Mouse (Mus musculus) liver, postnatal 0 days (tissue): ENCODE data around the gene Med12l. TPM values are rescaled to one million over a fixed set of nuclear protein-coding genes. Genes with fewer than 3 reads are reported as not detected.
"Not testable (repeated sequence)": the region's sequence is repeated elsewhere in the genome, so short reads cannot be mapped to it uniquely, and the experiment has no call there.

ENCODE experiments used
- ATAC-seq: fragments of 200-750 bp; cut with Nextera tagmentation; 2 replicates; pipeline ENCODE4 v1.8.0; 2017; ENCODE audit warnings: mild to moderate bottlenecking, moderate library complexity
- DNase-seq: peaks from one replicate; pipeline ENCODE4 v3.0.0-alpha.2; 2016
- H3K27ac ChIP-seq: fragments of 300-500 bp; sonication (generic); 2 replicates; pipeline ENCODE4 v1.5.1; 2014; ENCODE audit warnings: antibody characterized with exemption, moderate library complexity, mild to moderate bottlenecking, low read depth
- H3K27me3 ChIP-seq: fragments of 300-500 bp; sonication (generic); 2 replicates; pipeline ENCODE4 v1.6.1; 2014; ENCODE audit warnings: low read length, control low read depth, mixed read lengths; ENCODE audit not compliant: insufficient read depth
- H3K36me3 ChIP-seq: fragments of 300-500 bp; sonication (generic); replicated peaks from 2 replicates; pipeline ENCODE4 v1.6.1; 2014; ENCODE audit warnings: mild to moderate bottlenecking, control low read depth, low read length, moderate library complexity, mixed read lengths; ENCODE audit not compliant: insufficient read depth
- H3K4me1 ChIP-seq: fragments of 300-500 bp; sonication (generic); 2 replicates; pipeline ENCODE4 v1.6.1; 2014; ENCODE audit warnings: antibody characterized with exemption, mild to moderate bottlenecking, control low read depth; ENCODE audit not compliant: insufficient read depth
- H3K4me2 ChIP-seq: fragments of 300-500 bp; sonication (generic); 2 replicates; pipeline ENCODE4 v1.6.1; 2014; ENCODE audit warnings: low read depth, mild to moderate bottlenecking, low read length, moderate library complexity, mixed read lengths
- H3K4me3 ChIP-seq: fragments of 300-500 bp; sonication (generic); 2 replicates; pipeline ENCODE4 v1.5.1; 2014; ENCODE audit warnings: low read depth, low read length
- H3K9ac ChIP-seq: fragments of 300-500 bp; sonication (generic); replicated peaks from 2 replicates; pipeline ENCODE4 v1.6.1; 2014; ENCODE audit warnings: mild to moderate bottlenecking, moderate library complexity
- H3K9me3 ChIP-seq: fragments of 300-500 bp; sonication (generic); 2 replicates; pipeline ENCODE4 v1.6.1; 2016; ENCODE audit warnings: mild to moderate bottlenecking, control low read depth, low read length, mixed read lengths
- CTCF ChIP-seq: sonication (generic); IDR thresholded peaks from 2 replicates; pipeline ENCODE4 v1.5.1; 2016; ENCODE audit warnings: antibody characterized with exemption, low read depth
- EP300 ChIP-seq: IDR thresholded peaks from 2 replicates; pipeline ENCODE4 v1.6.1; 2016; ENCODE audit warnings: antibody characterized with exemption, low read depth, mild to moderate bottlenecking
- WGBS: fragments of 180-500 bp; shearing (Covaris S2); extraction: QIAGEN DNeasy Blood & Tissue Kit; methylation state at CpG from one replicate; pipeline ENCODE4 v1.1.7; 2014; ENCODE audit not compliant: insufficient replicate concordance; 5-methylcytosine and 5-hydroxymethylcytosine counted together
- polyA plus RNA-seq: library from polyadenylated mRNA; unstranded; fragments of >200 nt; fragmentation: Nextera tagmentation; extraction: Ambion mirVana; gene quantifications from 2 replicates; pipeline ENCODE4 v1.2.1, GENCODE M21; 2015

The Med12l gene
- polyA plus RNA-seq, 1 experiment from 2014 or later = 0.67 TPM

- TF ChIP-seq EP300 (no peak), CTCF (no peak)
- Histone ChIP-seq H3K9ac (no peak overlapping the region), H3K4me1 (peaks cover 2% of the 10 kb centered on the region), H3K36me3 (no peaks in the 10 kb centered on the region), H3K9me3 (no peaks in the 10 kb centered on the region), H3K27me3 (no peaks in the 10 kb centered on the region), H3K27ac (no peak overlapping the region), H3K4me3 (no peak overlapping the region), H3K4me2 (no peak overlapping the region)
- ATAC-seq = no peak
- 56% methylated on average over 5 of the region's 5 CpGs for WGBS
- DNase-seq = no peak
Observed at GRCm38 (mm10) chr3:59062141-59062540, 56.5 kb downstream of the Med12l start.

- Histone ChIP-seq H3K9me3 (no peaks in the 10 kb centered on the region), H3K27ac (no peak overlapping the region), H3K4me1 (peaks cover 2% of the 10 kb centered on the region), H3K27me3 (no peaks in the 10 kb centered on the region), H3K9ac (no peak overlapping the region), H3K4me2 (no peak overlapping the region), H3K36me3 (no peaks in the 10 kb centered on the region), H3K4me3 (no peak overlapping the region)
- no peak for DNase-seq
- no peak for ATAC-seq
- WGBS = 51% methylated on average over 4 of the region's 4 CpGs
- TF ChIP-seq EP300 = peak; percentile 17; the same call in 1 of the 2 replicates
- no peak for TF ChIP-seq CTCF
Observed at GRCm38 (mm10) chr3:59063431-59063830, 57.8 kb downstream of the Med12l start.

- Histone ChIP-seq H3K27me3 (no peaks in the 10 kb centered on the region), H3K4me1 (no peaks in the 10 kb centered on the region), H3K4me2 (no peak overlapping the region), H3K9ac (no peak overlapping the region), H3K4me3 (no peak overlapping the region), H3K36me3 (no peaks in the 10 kb centered on the region), H3K9me3 (no peaks in the 10 kb centered on the region), H3K27ac (no peak overlapping the region)
- TF ChIP-seq CTCF (no peak), EP300 (no peak)
- ATAC-seq = no peak
- 85% methylated on average over 3 of the region's 3 CpGs for WGBS
- no peak for DNase-seq
Observed at GRCm38 (mm10) chr3:59065937-59066336, 60.3 kb downstream of the Med12l start.

GRCm38 (mm10) chr3:59066558-59067294 lies 61.1 kb downstream of the Med12l start:
- Histone ChIP-seq H3K36me3 (no peaks in the 10 kb centered on the region), H3K9ac (no peak overlapping the region), H3K4me2 (no peak overlapping the region), H3K27ac (no peak overlapping the region), H3K9me3 (no peaks in the 10 kb centered on the region), H3K27me3 (no peaks in the 10 kb centered on the region), H3K4me1 (no peaks in the 10 kb centered on the region), H3K4me3 (no peak overlapping the region)
- ATAC-seq = no peak
- TF ChIP-seq EP300 = no peak
- TF ChIP-seq CTCF = no peak
- no peak for DNase-seq
- WGBS = 76% methylated on average over 8 of the region's 8 CpGs

GRCm38 (mm10) chr3:59069071-59069470 lies 63.4 kb downstream of the Med12l start:
- not testable (repeated sequence) for H3K4me3 ChIP-seq, DNase-seq, H3K9me3 ChIP-seq, H3K36me3 ChIP-seq, H3K27me3 ChIP-seq, H3K27ac ChIP-seq, ATAC-seq, H3K4me1 ChIP-seq, H3K9ac ChIP-seq, H3K4me2 ChIP-seq
- WGBS = 38% methylated on average over 1 of the region's 1 CpGs
- peak; percentile 34; the same call in 1 of the 2 replicates for TF ChIP-seq CTCF

GRCm38 (mm10) chr3:59077278-59077677 lies 71.7 kb downstream of the Med12l start:
- TF ChIP-seq CTCF = peak; percentile 59
- TF ChIP-seq EP300 = no peak
- WGBS = 32% methylated on average over 4 of the region's 4 CpGs
- Histone ChIP-seq H3K9ac (no peak overlapping the region), H3K4me3 (no peak overlapping the region), H3K27ac (no peak overlapping the region), H3K9me3 (no peaks in the 10 kb centered on the region), H3K4me1 (peaks cover 3% of the 10 kb centered on the region), H3K27me3 (no peaks in the 10 kb centered on the region), H3K36me3 (no peaks in the 10 kb centered on the region), H3K4me2 (no peak overlapping the region)
- DNase-seq (no peak), ATAC-seq (no peak)
